Mouse (Mus musculus) cerebellum, postnatal 36 days (tissue): ENCODE data around the gene Lrif1.
"Not testable (repeated sequence)": the region's sequence is repeated elsewhere in the genome, so short reads cannot be mapped to it uniquely, and the experiment has no call there.

ENCODE experiments used
- DNase-seq, 2 experiments: peaks; one replicate each; pipeline ENCODE4 v3.0.0; 2021 to 2022; ENCODE audit warnings: mixed read lengths in 2 of 2

The Lrif1 gene

DNA sequence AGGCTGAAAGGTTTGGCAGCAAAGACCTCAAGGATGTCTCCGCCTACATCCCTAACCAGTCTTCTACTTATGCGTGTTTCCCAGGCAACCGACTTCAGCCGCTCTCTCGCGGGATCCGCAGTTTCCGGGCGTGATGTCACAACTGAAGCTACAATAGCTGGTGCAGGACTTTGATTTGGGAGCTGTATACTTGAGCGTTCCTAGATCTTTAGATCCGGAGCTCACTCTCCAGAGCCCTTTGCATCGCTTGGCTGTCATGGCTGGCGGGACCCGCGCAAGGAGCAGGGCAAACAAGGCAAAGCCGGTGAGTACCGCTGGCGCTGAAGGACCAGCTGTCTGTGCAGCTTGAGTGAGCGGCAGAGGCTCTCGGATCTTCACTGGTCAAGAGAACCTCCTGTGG lies at the start of gene Lrif1:
Lrif1 (plus strand) TSS at position 158 of the 400 bp plus-strand sequence.
- DNase-seq = peak; percentile 73 to 77

DNA sequence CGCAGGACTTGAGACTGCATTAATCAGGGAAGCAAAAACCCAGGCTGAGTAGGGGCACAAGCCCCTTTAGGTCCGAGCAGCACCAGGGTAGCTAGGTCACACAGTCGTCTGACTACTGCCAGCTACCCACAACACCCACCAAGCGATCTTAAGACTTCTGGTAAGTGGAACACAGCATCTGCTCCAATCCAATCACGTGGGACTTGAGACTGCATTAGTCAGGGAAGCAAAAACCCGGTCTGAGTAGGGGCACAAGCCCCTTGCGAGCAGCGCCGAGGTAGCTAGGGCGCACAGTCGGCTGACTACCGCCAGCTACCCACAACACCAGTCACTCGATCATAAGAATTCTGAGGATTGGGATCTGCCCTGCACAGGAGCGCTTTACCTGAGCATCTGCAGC lies 12.0 kb upstream of the Lrif1 start:
- not testable (repeated sequence) for DNase-seq

DNA sequence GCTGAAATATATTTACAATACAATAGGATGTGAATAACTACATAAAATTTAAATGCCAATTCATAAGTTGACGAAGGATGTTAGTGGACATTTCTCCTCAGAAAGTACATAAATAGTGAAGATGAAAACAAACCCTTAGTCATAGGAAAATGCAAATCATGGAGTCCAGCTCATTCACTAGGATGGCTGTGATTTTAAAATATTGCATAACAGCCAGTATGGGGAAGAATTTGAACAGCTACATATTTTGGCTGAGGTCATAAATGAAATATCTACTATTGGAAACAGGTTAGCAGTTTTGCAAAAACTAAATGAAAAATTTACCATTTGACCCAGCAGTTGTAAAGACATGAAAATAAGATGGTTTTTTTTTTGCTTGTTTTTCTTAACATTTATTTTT lies 594 bp downstream of the Lrif1 start:
- no peak for DNase-seq

DNA sequence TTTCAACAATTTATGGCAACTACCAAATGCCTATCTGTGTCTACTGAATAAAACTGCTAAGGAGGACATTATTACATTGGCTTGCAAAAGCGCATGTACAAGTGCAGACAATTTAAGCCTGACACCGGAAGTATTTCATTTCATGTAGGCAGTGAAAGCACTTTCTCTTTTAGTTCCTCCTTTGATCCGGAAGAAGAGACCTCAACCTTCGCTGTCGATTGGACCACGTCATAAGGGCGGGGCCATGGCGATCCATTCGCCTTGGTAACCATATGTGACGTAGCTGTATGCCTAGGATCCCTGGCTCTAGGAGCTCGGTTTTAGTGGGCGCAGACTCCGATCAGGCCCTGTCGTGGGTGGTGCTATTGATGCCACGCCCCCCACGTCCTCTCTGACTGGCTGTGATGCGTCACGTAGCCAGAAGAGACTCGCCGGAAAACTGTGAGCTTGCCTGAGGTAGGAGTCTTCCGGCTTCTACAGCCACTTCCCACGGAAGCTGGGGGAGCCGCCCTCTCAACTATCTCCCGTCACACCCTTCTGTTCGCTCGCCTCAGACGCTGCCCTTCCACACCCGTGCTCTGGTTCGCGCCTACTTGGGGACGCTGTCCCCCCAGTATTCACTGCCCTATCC lies 36.7 kb downstream of the Lrif1 start:
- peak; percentile 94 for DNase-seq

DNA sequence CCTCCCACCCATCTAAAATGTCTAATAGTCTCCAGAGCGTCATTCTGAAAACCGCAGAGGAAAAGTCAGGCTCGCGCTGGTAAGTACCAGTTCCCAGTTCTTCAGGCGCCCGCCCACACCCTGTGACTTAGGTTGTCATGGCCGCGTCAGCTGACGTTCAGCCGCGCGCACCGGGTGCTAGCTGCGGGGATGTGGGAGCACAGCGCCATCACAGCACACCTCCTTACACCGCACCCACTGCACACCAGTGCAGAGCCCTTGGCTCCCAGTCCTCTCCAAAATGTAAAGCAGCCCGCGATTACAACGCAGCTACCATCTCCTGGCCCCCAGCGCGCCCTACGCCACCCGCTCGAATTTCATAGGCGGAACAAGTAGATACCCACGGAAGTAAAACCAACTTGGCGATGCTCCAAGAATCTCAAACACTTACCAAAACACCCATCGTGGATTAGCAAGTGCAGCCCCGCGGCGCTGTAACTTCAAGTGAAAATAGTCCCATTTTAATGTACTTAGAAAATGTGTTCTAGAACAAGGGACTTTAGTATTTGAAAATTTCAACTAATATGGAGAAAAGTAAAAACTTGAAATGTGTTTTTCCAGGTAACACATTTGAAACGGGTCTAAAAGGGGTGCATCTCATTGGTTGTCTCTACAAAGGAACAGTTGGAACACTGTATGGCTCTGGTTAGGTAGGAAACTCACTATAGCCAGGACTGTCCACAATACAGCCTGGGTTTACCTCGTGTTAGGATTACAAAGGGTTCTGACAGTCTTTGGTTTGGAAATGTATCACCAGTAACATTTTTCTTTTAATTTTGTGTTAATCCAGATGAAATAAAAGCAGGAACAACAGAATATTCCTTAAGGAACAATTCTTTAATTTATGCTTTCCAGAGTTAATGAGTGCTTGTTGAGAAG lies 37.5 kb downstream of the Lrif1 start:
- peak; percentile 81 to 83 for DNase-seq

DNA sequence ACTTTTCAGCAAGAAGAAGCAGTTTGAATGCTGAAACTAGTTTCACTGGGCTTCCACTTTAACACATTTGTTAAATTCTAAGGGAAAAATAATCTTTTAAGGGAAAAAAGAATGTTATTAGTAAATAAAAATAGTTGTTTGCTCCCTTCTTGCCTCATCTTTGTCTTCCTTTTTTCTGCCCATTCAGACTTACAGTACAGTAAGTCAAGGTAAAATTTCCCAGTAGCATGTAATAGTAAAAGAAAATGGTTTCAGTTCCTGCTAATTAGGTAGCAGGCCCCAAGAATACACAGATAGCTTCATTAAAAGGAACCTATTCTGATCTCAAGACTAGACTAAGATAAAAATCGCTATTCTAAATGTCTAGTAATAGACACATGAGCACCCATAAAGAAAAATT lies 71.1 kb downstream of the Lrif1 start:
- no peak for DNase-seq

DNA sequence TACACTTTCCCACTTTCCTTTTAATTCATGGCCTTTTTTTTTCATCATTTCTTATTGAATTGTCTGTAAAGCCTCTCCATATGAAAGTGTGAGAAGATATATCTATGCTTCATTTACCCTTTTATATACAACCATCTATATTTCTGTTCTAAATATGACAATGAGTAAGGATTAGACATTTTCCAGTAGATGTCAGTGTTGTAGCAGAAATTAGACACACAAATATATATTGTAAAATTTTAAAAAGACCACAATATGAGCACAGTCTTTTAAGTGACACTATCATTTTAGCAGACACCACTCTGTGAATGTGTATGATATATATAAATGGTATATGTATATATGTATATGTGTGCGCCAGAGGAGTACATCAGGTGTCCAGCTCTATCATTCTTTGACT lies 87.0 kb downstream of the Lrif1 start:
- no peak for DNase-seq

DNA sequence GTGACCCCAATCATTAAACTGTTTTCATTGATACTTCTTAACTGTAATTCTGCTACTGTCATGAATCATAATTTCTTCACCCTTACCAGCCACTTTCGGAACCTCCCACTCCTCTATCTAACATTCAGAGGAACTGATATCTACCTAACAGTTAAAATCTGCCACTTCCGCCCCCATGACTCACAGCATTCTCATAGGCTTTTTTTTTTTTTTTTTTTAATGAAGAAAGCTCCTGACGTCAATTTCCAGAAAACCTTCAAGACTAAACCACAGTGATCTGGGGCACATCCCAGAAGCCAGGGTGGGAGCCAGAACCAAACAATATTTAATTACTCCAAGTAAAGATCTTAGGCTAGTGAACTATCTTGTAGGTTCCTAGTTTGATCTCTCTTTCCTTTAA lies 100.3 kb downstream of the Lrif1 start:
- DNase-seq = no peak
